7 mouse cellular contexts compared by ENCODE assay signal in the genomic region with DNA sequence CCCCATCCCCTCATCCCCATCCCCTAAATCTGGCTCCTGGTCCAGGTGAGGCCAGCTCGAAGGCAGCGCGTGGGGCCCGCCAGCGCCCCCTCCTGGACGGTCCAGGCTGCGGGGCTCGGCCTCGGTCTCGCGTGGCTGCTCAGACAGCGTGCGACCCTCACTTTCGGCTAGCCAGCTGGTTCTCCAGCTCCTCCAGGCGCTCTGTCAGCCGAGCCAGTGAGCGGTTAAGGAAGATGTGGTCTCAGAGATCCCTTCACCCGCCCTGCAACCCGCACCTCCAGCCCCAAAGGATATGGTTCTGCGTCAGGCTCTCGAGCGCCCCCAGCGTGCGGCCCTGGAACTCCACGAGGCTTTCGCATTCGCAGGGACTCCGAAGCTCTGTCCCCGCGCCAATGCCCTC. TPM values are rescaled to one million over a fixed set of nuclear protein-coding genes. Genes with fewer than 3 reads are reported as not detected.
DNase-seq lines count a peak whose midpoint lies in the region; ATAC-seq and TF ChIP-seq lines count a peak whose summit lies in the region.

No protein-coding gene starts in this region.

- no peaks in the 10 kb centered on the region; the same call in 1 of the 2 replicates for H3K4me1 ChIP-seq in bone marrow, adult 2 months (ENCODE audit: control insufficient read depth, insufficient read depth, low read length)
- no peaks in the 10 kb centered on the region for H3K4me1 ChIP-seq in embryonic fibroblast, embryonic 13.5 days (ENCODE audit: control insufficient read depth, insufficient read depth, low read length)
- H3K4me1 ChIP-seq in heart, embryonic 10.5 days = peaks cover 16% of the 10 kb centered on the region
- H3K4me1 ChIP-seq in kidney, embryonic 14.5 days (ENCODE audit: control insufficient read depth, insufficient read depth, low read length) = peaks cover 5% of the 10 kb centered on the region; the same call in 1 of the 2 replicates
- peaks cover 33% of the 10 kb centered on the region for H3K4me1 ChIP-seq in limb, embryonic 15.5 days
- 0 out of 2 replicates have a peak, but pooled peaks cover 3% of the 10 kb centered on the region for H3K4me1 ChIP-seq in midbrain, postnatal 0 days (ENCODE audit: insufficient read depth, low read length)
- H3K4me1 ChIP-seq in spleen, adult 2 months (ENCODE audit: control insufficient read depth, insufficient read depth, insufficient read length) = no peaks in the 10 kb centered on the region; the same call in none of the 2 replicates

- 1% methylated on average over 30 of the region's 30 CpGs for WGBS in bone marrow, adult 2 months
- under 1% methylated on average over 30 of the region's 30 CpGs for WGBS in heart, embryonic 10.5 days
- WGBS in kidney, embryonic 14.5 days = under 1% methylated on average over 30 of the region's 30 CpGs
- 2% methylated on average over 30 of the region's 30 CpGs for WGBS in limb, embryonic 15.5 days
- WGBS in midbrain, postnatal 0 days = 0% methylated on average over 30 of the region's 30 CpGs
- 2% methylated on average over 30 of the region's 30 CpGs for WGBS in spleen, adult 2 months

- peaks cover 83% of the 10 kb centered on the region for H3K27me3 ChIP-seq in heart, embryonic 10.5 days (ENCODE audit: insufficient read depth, poor library complexity, severe bottlenecking)
- H3K27me3 ChIP-seq in kidney, embryonic 14.5 days (ENCODE audit: control insufficient read depth, insufficient read depth, low read length) = peaks cover 18% of the 10 kb centered on the region
- peaks cover 29% of the 10 kb centered on the region for H3K27me3 ChIP-seq in limb, embryonic 15.5 days
- 0 out of 2 replicates have a peak, but pooled peaks cover 5% of the 10 kb centered on the region for H3K27me3 ChIP-seq in midbrain, postnatal 0 days (ENCODE audit: insufficient read depth, low read length)
- H3K27me3 ChIP-seq in spleen, adult 2 months (ENCODE audit: control insufficient read depth, insufficient read depth, low read length) = no peaks in the 10 kb centered on the region

- peak; percentile 88 for DNase-seq in heart, embryonic 10.5 days (ENCODE audit: low spot score)
- DNase-seq in midbrain, postnatal 0 days (ENCODE audit: low spot score) = peak; percentile 86
- peak; percentile 49 to 75 for DNase-seq in spleen, adult 2 months (ENCODE audit: low read depth in 1 of 2, low spot score in 2 of 2)

- peak; percentile 79 for ATAC-seq in kidney, embryonic 14.5 days (ENCODE audit: low FRiP score, low TSS enrichment)
- ATAC-seq in limb, embryonic 15.5 days (ENCODE audit: insufficient number of reproducible peaks, low FRiP score, low TSS enrichment, low read depth) = peak; percentile 50; the same call in 1 of the 2 replicates
- ATAC-seq in midbrain, postnatal 0 days (ENCODE audit: low FRiP score) = peak; percentile 81

- peak overlapping the region; percentile 66 for H3K4me2 ChIP-seq in kidney, embryonic 14.5 days (replicated peaks; ENCODE audit: low read depth, low read length)
- H3K4me2 ChIP-seq in limb, embryonic 15.5 days = peak overlapping the region; percentile 81
- peak overlapping the region; percentile 66 for H3K4me2 ChIP-seq in midbrain, postnatal 0 days (ENCODE audit: low read depth, low read length, poor library complexity, severe bottlenecking)

- no peak overlapping the region for H3K27ac ChIP-seq in bone marrow, adult 2 months (ENCODE audit: control insufficient read depth, insufficient read depth, low read depth, low read length, poor library complexity)
- no peak overlapping the region for H3K27ac ChIP-seq in embryonic fibroblast, embryonic 13.5 days (ENCODE audit: insufficient read depth, low read length)
- peak overlapping the region; percentile 78 for H3K27ac ChIP-seq in heart, embryonic 10.5 days
- no peak overlapping the region for H3K27ac ChIP-seq in kidney, embryonic 14.5 days (ENCODE audit: low read depth, low read length)
- H3K27ac ChIP-seq in limb, embryonic 15.5 days = peak overlapping the region; percentile 84
- peak overlapping the region; percentile 38; the same call in 1 of the 2 replicates for H3K27ac ChIP-seq in midbrain, postnatal 0 days (ENCODE audit: low read depth, low read length)
- no peak overlapping the region for H3K27ac ChIP-seq in spleen, adult 2 months (ENCODE audit: insufficient read depth, low read length)

- H3K9me3 ChIP-seq in heart, embryonic 10.5 days = no peaks in the 10 kb centered on the region
- H3K9me3 ChIP-seq in kidney, embryonic 14.5 days (ENCODE audit: control insufficient read depth, low read length) = no peaks in the 10 kb centered on the region
- H3K9me3 ChIP-seq in limb, embryonic 15.5 days = no peaks in the 10 kb centered on the region
- H3K9me3 ChIP-seq in midbrain, postnatal 0 days (ENCODE audit: low read length) = no peaks in the 10 kb centered on the region

- no peaks in the 10 kb centered on the region for H3K36me3 ChIP-seq in heart, embryonic 10.5 days
- no peaks in the 10 kb centered on the region for H3K36me3 ChIP-seq in kidney, embryonic 14.5 days (ENCODE audit: control insufficient read depth, insufficient read depth, low read length)
- H3K36me3 ChIP-seq in limb, embryonic 15.5 days = no peaks in the 10 kb centered on the region; the same call in 1 of the 2 replicates
- H3K36me3 ChIP-seq in midbrain, postnatal 0 days (ENCODE audit: insufficient read depth, low read length) = no peaks in the 10 kb centered on the region
- H3K36me3 ChIP-seq in spleen, adult 2 months (ENCODE audit: control insufficient read depth, insufficient read depth, low read length) = no peaks in the 10 kb centered on the region

- TF ChIP-seq CTCF in bone marrow, adult 2 months (IDR thresholded peaks at IDR 0.05; ENCODE audit: control insufficient read depth, insufficient read depth, low read length) = peak; percentile 75
- TF ChIP-seq CTCF in embryonic fibroblast, embryonic 13.5 days (IDR thresholded peaks at IDR 0.05; ENCODE audit: borderline replicate concordance, insufficient read depth, low read length) = peak; percentile 61
- peak; percentile 86 for TF ChIP-seq CTCF in midbrain, postnatal 0 days (IDR thresholded peaks at IDR 0.05)
- peak; percentile 86 for TF ChIP-seq CTCF in spleen, adult 2 months (IDR thresholded peaks at IDR 0.05; ENCODE audit: extremely low read depth, insufficient read depth, insufficient read length, insufficient replicate concordance)

- H3K9ac ChIP-seq in kidney, embryonic 14.5 days (ENCODE audit: low read depth, low read length) = peak overlapping the region; percentile 40; the same call in 1 of the 2 replicates
- H3K9ac ChIP-seq in limb, embryonic 15.5 days = 0 out of 2 replicates have a peak overlapping the region, but pooled peaks have one; percentile 20
- peak overlapping the region; percentile 54 for H3K9ac ChIP-seq in midbrain, postnatal 0 days (replicated peaks; ENCODE audit: low read length, poor library complexity, severe bottlenecking)

- TF ChIP-seq POLR2A in bone marrow, adult 2 months (IDR thresholded peaks at IDR 0.05; ENCODE audit: borderline replicate concordance, control insufficient read depth, low read depth, low read length) = no peak
- no peak for TF ChIP-seq POLR2A in embryonic fibroblast, embryonic 13.5 days (IDR thresholded peaks at IDR 0.05; ENCODE audit: low read depth, low read length)
- no peak for TF ChIP-seq POLR2A in spleen, adult 2 months (IDR thresholded peaks at IDR 0.05; ENCODE audit: low read depth, low read length)

- peak overlapping the region; percentile 69 for H3K4me3 ChIP-seq in bone marrow, adult 2 months (replicated peaks; ENCODE audit: control insufficient read depth, low read depth, low read length)
- peak overlapping the region; percentile 43 for H3K4me3 ChIP-seq in embryonic fibroblast, embryonic 13.5 days (ENCODE audit: insufficient read depth, low read length)
- peak overlapping the region; percentile 64 for H3K4me3 ChIP-seq in heart, embryonic 10.5 days
- H3K4me3 ChIP-seq in kidney, embryonic 14.5 days (ENCODE audit: low read length) = peak overlapping the region; percentile 37
- peak overlapping the region; percentile 49 for H3K4me3 ChIP-seq in limb, embryonic 15.5 days
- peak overlapping the region; percentile 45 for H3K4me3 ChIP-seq in midbrain, postnatal 0 days (ENCODE audit: low read depth, low read length)
- H3K4me3 ChIP-seq in spleen, adult 2 months (ENCODE audit: extremely low read depth, insufficient read depth, insufficient read length) = peak overlapping the region; percentile 53; the same call in 1 of the 2 replicates

RNA-seq across cellular contexts. Expression of a gene that starts 0.6 kb away (rescaled TPM):
- polyA plus RNA-seq in bone marrow, adult 2 months (2011; ENCODE audit: insufficient read depth, insufficient read length, low replicate concordance, missing spikeins) = 48.8 and 108 TPM in 2 replicates
- polyA plus RNA-seq in embryonic fibroblast, embryonic 13.5 days (2011; ENCODE audit: insufficient read length, low read depth, missing spikeins) = 0.90 TPM in 1 of 2 replicates, not detected in the other
- 0.92 TPM in 1 of 2 replicates, not detected in the other for polyA plus RNA-seq in heart, embryonic 10.5 days (2016; fragmentation: Nextera tagmentation; extraction: Ambion mirVana)
- 0.44 TPM in 1 of 2 replicates, not detected in the other for polyA plus RNA-seq in kidney, embryonic 14.5 days (2014; fragmentation: Nextera tagmentation; extraction: Ambion mirVana)
- polyA plus RNA-seq in limb, embryonic 15.5 days (2015; fragmentation: Nextera tagmentation; extraction: Ambion mirVana) = 4.3 TPM in 2 replicates
- total RNA-seq in midbrain, postnatal 0 days (2014; rRNA removed) = not detected in 2 replicates
- polyA plus RNA-seq in midbrain, postnatal 0 days (2015; fragmentation: Nextera tagmentation; extraction: Ambion mirVana) = 0.27 and 0.36 TPM in 2 replicates
- 33.5 and 77.7 TPM in 2 replicates for polyA plus RNA-seq in spleen, adult 2 months (2012; rRNA removed)

RNA-seq across cellular contexts. Expression of a gene that starts 13.4 kb away (rescaled TPM):
- polyA plus RNA-seq in bone marrow, adult 2 months (2011; ENCODE audit: insufficient read depth, insufficient read length, low replicate concordance, missing spikeins) = not detected in 2 replicates
- not detected in 2 replicates for polyA plus RNA-seq in embryonic fibroblast, embryonic 13.5 days (2011; ENCODE audit: insufficient read length, low read depth, missing spikeins)
- polyA plus RNA-seq in heart, embryonic 10.5 days (2016; fragmentation: Nextera tagmentation; extraction: Ambion mirVana) = 0.02 and 0.08 TPM in 2 replicates
- not detected in 2 replicates for polyA plus RNA-seq in kidney, embryonic 14.5 days (2014; fragmentation: Nextera tagmentation; extraction: Ambion mirVana)
- polyA plus RNA-seq in limb, embryonic 15.5 days (2015; fragmentation: Nextera tagmentation; extraction: Ambion mirVana) = 1.2 and 1.3 TPM in 2 replicates
- total RNA-seq in midbrain, postnatal 0 days (2014; rRNA removed) = 0.77 TPM in 1 of 2 replicates, not detected in the other
- polyA plus RNA-seq in midbrain, postnatal 0 days (2015; fragmentation: Nextera tagmentation; extraction: Ambion mirVana) = 0.04 TPM in 1 of 2 replicates, not detected in the other
- 19.0 and 39.4 TPM in 2 replicates for polyA plus RNA-seq in spleen, adult 2 months (2012; rRNA removed)

RNA-seq across cellular contexts. Expression of a gene that starts 15.5 kb away (rescaled TPM):
- polyA plus RNA-seq in bone marrow, adult 2 months (2011; ENCODE audit: insufficient read depth, insufficient read length, low replicate concordance, missing spikeins) = 0.86 and 1.2 TPM in 2 replicates
- 0.18 and 3.1 TPM in 2 replicates for polyA plus RNA-seq in embryonic fibroblast, embryonic 13.5 days (2011; ENCODE audit: insufficient read length, low read depth, missing spikeins)
- 0.76 and 1.2 TPM in 2 replicates for polyA plus RNA-seq in heart, embryonic 10.5 days (2016; fragmentation: Nextera tagmentation; extraction: Ambion mirVana)
- 0.12 and 0.20 TPM in 2 replicates for polyA plus RNA-seq in kidney, embryonic 14.5 days (2014; fragmentation: Nextera tagmentation; extraction: Ambion mirVana)
- polyA plus RNA-seq in limb, embryonic 15.5 days (2015; fragmentation: Nextera tagmentation; extraction: Ambion mirVana) = 108 and 113 TPM in 2 replicates
- 1.9 and 2.0 TPM in 2 replicates for total RNA-seq in midbrain, postnatal 0 days (2014; rRNA removed)
- 1.9 and 2.1 TPM in 2 replicates for polyA plus RNA-seq in midbrain, postnatal 0 days (2015; fragmentation: Nextera tagmentation; extraction: Ambion mirVana)
- polyA plus RNA-seq in spleen, adult 2 months (2012; rRNA removed) = 0.82 and 1.2 TPM in 2 replicates

RNA-seq across cellular contexts. Expression of a gene that starts 54.2 kb away (rescaled TPM):
- 12.6 and 22.1 TPM in 2 replicates for polyA plus RNA-seq in bone marrow, adult 2 months (2011; ENCODE audit: insufficient read depth, insufficient read length, low replicate concordance, missing spikeins)
- polyA plus RNA-seq in embryonic fibroblast, embryonic 13.5 days (2011; ENCODE audit: insufficient read length, low read depth, missing spikeins) = 242 and 248 TPM in 2 replicates
- 37.3 and 37.8 TPM in 2 replicates for polyA plus RNA-seq in heart, embryonic 10.5 days (2016; fragmentation: Nextera tagmentation; extraction: Ambion mirVana)
- 87.8 and 108 TPM in 2 replicates for polyA plus RNA-seq in kidney, embryonic 14.5 days (2014; fragmentation: Nextera tagmentation; extraction: Ambion mirVana)
- polyA plus RNA-seq in limb, embryonic 15.5 days (2015; fragmentation: Nextera tagmentation; extraction: Ambion mirVana) = 107 and 110 TPM in 2 replicates
- 13.8 and 20.3 TPM in 2 replicates for total RNA-seq in midbrain, postnatal 0 days (2014; rRNA removed)
- polyA plus RNA-seq in midbrain, postnatal 0 days (2015; fragmentation: Nextera tagmentation; extraction: Ambion mirVana) = 18.3 and 19.3 TPM in 2 replicates
- polyA plus RNA-seq in spleen, adult 2 months (2012; rRNA removed) = 21.0 and 25.0 TPM in 2 replicates

RNA-seq across cellular contexts. Expression of a gene that starts 57.0 kb away (rescaled TPM):
- polyA plus RNA-seq in bone marrow, adult 2 months (2011; ENCODE audit: insufficient read depth, insufficient read length, low replicate concordance, missing spikeins) = not detected in 2 replicates
- not detected in 2 replicates for polyA plus RNA-seq in embryonic fibroblast, embryonic 13.5 days (2011; ENCODE audit: insufficient read length, low read depth, missing spikeins)
- polyA plus RNA-seq in heart, embryonic 10.5 days (2016; fragmentation: Nextera tagmentation; extraction: Ambion mirVana) = not detected in 2 replicates
- not detected in 2 replicates for polyA plus RNA-seq in kidney, embryonic 14.5 days (2014; fragmentation: Nextera tagmentation; extraction: Ambion mirVana)
- polyA plus RNA-seq in limb, embryonic 15.5 days (2015; fragmentation: Nextera tagmentation; extraction: Ambion mirVana) = not detected in 2 replicates
- not detected in 2 replicates for total RNA-seq in midbrain, postnatal 0 days (2014; rRNA removed)
- not detected in 2 replicates for polyA plus RNA-seq in midbrain, postnatal 0 days (2015; fragmentation: Nextera tagmentation; extraction: Ambion mirVana)
- not detected in 2 replicates for polyA plus RNA-seq in spleen, adult 2 months (2012; rRNA removed)

Comparison
In these comparisons a context has a peak if more than half of its experiments do, and no peak if none do; other contexts are left out.
1. H3K27ac ChIP-seq: peak in heart, embryonic 10.5 days (single experiment), limb, embryonic 15.5 days (single experiment) and midbrain, postnatal 0 days (single experiment); none in bone marrow, adult 2 months (single experiment), embryonic fibroblast, embryonic 13.5 days (single experiment), kidney, embryonic 14.5 days (single experiment) and spleen, adult 2 months (single experiment).
2. RNA of a gene that starts 15.5 kb away (polyA plus RNA-seq): 108 to 113 TPM in limb, embryonic 15.5 days; 0.18 to 3.1 TPM in embryonic fibroblast, embryonic 13.5 days, 1.9 to 2.1 TPM in midbrain, postnatal 0 days, 0.86 to 1.2 TPM in bone marrow, adult 2 months, 0.76 to 1.2 TPM in heart, embryonic 10.5 days, 0.82 to 1.2 TPM in spleen, adult 2 months and 0.12 to 0.20 TPM in kidney, embryonic 14.5 days; every median in the first group is over 10 times any median in the second.
3. Peak in every context shown above with its lines, with median percentiles within 50 percentile points of each other: H3K4me3 ChIP-seq, CTCF ChIP-seq, DNase-seq, ATAC-seq, H3K4me2 ChIP-seq and H3K9ac ChIP-seq.